ENCODE assay signal across 9 mouse cellular contexts in the genomic region with DNA sequence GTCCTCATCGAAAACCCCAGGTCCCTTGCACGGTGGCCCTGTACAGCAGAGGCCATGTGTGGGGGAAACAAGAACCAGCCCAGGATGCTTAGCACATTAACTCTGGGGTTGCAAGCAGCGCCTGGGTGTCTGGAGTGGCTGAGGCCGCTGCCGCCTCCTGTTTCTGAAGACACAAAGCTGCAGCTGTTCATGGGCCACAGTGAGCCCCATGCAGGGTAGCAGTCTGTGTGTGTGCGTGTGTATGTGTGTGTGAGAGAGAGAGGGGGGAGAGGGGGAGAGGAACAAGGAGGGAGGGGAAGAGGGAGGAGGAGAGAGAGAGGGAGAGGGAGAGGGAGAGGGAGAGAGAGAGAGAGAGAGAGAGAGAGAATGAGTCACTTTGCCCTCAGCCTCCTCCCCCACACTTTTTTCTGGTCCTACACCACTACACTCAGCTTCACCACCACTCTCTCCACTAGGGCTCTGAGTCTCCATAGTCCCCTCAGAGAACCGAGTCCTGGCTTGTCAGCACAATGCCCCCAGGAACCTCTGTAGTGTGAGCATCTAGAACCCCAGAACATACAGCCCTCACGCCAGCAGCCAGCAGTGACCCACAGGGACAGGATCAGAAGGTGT. TPM values are rescaled to one million over a fixed set of nuclear protein-coding genes. Genes with fewer than 3 reads are reported as not detected.
DNase-seq lines count a peak whose midpoint lies in the region; ATAC-seq and TF ChIP-seq lines count a peak whose summit lies in the region.
"Had no signal": no experiment of that assay in that cellular context is flagged by ENCODE, and none has a peak within 500 bp of the region (broad histone marks: within the 10 kb centered on the region; RNA-seq: fewer than 3 reads in every experiment).

No protein-coding gene starts in this region.

- TF ChIP-seq POLR2A in embryonic fibroblast, embryonic 13.5 days (IDR thresholded peaks at IDR 0.05; ENCODE audit: low read depth, low read length): no peak

- no peak for TF ChIP-seq CTCF in embryonic fibroblast, embryonic 13.5 days (IDR thresholded peaks at IDR 0.05; ENCODE audit: borderline replicate concordance, insufficient read depth, low read length)

- H3K4me3 ChIP-seq in heart, embryonic 16.5 days (ENCODE audit: low read length): no peak overlapping the region
- H3K4me3 ChIP-seq in neural tube, embryonic 11.5 days (ENCODE audit: low read depth, low read length): no peak overlapping the region
- H3K4me3 ChIP-seq in neural tube, embryonic 15.5 days (replicated peaks): no peak overlapping the region
- no peak overlapping the region for H3K4me3 ChIP-seq in embryonic fibroblast, embryonic 13.5 days (ENCODE audit: insufficient read depth, low read length)
- H3K4me3 ChIP-seq in stomach, embryonic 14.5 days (ENCODE audit: low read depth, low read length): no peak overlapping the region
- H3K4me3 ChIP-seq: erythroblast, embryonic 14.5 days had no signal

- no peak for ATAC-seq in heart, embryonic 16.5 days (replicated peaks; ENCODE audit: extremely low read depth, insufficient read depth, low FRiP score)
- ATAC-seq in neural tube, embryonic 11.5 days (ENCODE audit: insufficient read depth, low FRiP score, low TSS enrichment): no peak; the same call in 1 of the 2 replicates
- no peak for ATAC-seq in neural tube, embryonic 15.5 days (ENCODE audit: low FRiP score)
- peak; percentile 19; the same call in 1 of the 2 replicates for ATAC-seq in stomach, embryonic 14.5 days (ENCODE audit: insufficient number of reproducible peaks, insufficient read depth, low FRiP score, low read depth)

- no peaks in the 10 kb centered on the region for H3K9me3 ChIP-seq in heart, embryonic 16.5 days (replicated peaks; ENCODE audit: control insufficient read depth, low read length)
- H3K9me3 ChIP-seq in neural tube, embryonic 11.5 days (ENCODE audit: control insufficient read depth, low read length): no peaks in the 10 kb centered on the region
- H3K9me3 ChIP-seq in neural tube, embryonic 15.5 days (replicated peaks): no peaks in the 10 kb centered on the region
- H3K9me3 ChIP-seq in stomach, embryonic 14.5 days (ENCODE audit: control insufficient read depth, low read depth, low read length): no peaks in the 10 kb centered on the region

- 24% methylated on average over 8 of the region's 8 CpGs for WGBS in heart, embryonic 16.5 days
- 58% methylated on average over 8 of the region's 8 CpGs for WGBS in neural tube, embryonic 11.5 days
- 52% methylated on average over 8 of the region's 8 CpGs for WGBS in neural tube, embryonic 15.5 days
- 31% methylated on average over 8 of the region's 8 CpGs for WGBS in stomach, embryonic 14.5 days

- intact Hi-C loops in heart, postnatal 25 days (cut with DNase I): no loop called here

- no peaks in the 10 kb centered on the region for H3K27me3 ChIP-seq in heart, embryonic 16.5 days (ENCODE audit: control insufficient read depth, insufficient read depth, low read length)
- H3K27me3 ChIP-seq in neural tube, embryonic 11.5 days (ENCODE audit: control insufficient read depth, insufficient read depth, low read length): no peaks in the 10 kb centered on the region
- no peaks in the 10 kb centered on the region for H3K27me3 ChIP-seq in neural tube, embryonic 15.5 days (replicated peaks)
- H3K27me3 ChIP-seq in stomach, embryonic 14.5 days (ENCODE audit: control insufficient read depth, insufficient read depth, low read length): no peaks in the 10 kb centered on the region

- no peak overlapping the region for H3K4me2 ChIP-seq in heart, embryonic 16.5 days (ENCODE audit: low read depth, low read length)
- no peak overlapping the region for H3K4me2 ChIP-seq in neural tube, embryonic 11.5 days (ENCODE audit: low read depth)
- no peak overlapping the region for H3K4me2 ChIP-seq in neural tube, embryonic 15.5 days
- no peak overlapping the region for H3K4me2 ChIP-seq in stomach, embryonic 14.5 days (replicated peaks; ENCODE audit: low read depth, low read length)

- no peaks in the 10 kb centered on the region for H3K36me3 ChIP-seq in heart, embryonic 16.5 days (ENCODE audit: control insufficient read depth, insufficient read depth)
- H3K36me3 ChIP-seq in neural tube, embryonic 11.5 days (ENCODE audit: control insufficient read depth, insufficient read depth, low read length): no peaks in the 10 kb centered on the region
- H3K36me3 ChIP-seq in neural tube, embryonic 15.5 days: no peaks in the 10 kb centered on the region
- no peaks in the 10 kb centered on the region for H3K36me3 ChIP-seq in stomach, embryonic 14.5 days (ENCODE audit: control insufficient read depth, insufficient read depth, low read length)

- H3K4me1 ChIP-seq in heart, embryonic 16.5 days (ENCODE audit: control insufficient read depth, insufficient read depth, low read length): peaks cover 25% of the 10 kb centered on the region
- H3K4me1 ChIP-seq in neural tube, embryonic 11.5 days (ENCODE audit: control insufficient read depth, insufficient read depth, low read length): peaks cover 5% of the 10 kb centered on the region; the same call in 1 of the 2 replicates
- H3K4me1 ChIP-seq in neural tube, embryonic 15.5 days: peaks cover 14% of the 10 kb centered on the region
- H3K4me1 ChIP-seq in embryonic fibroblast, embryonic 13.5 days (ENCODE audit: control insufficient read depth, insufficient read depth, low read length): peaks cover 10% of the 10 kb centered on the region
- H3K4me1 ChIP-seq in stomach, embryonic 14.5 days (ENCODE audit: control insufficient read depth, insufficient read depth, low read length): peaks cover 5% of the 10 kb centered on the region

- 0 out of 2 replicates have a peak overlapping the region, but pooled peaks have one; percentile 9 for H3K9ac ChIP-seq in heart, embryonic 16.5 days (ENCODE audit: low read length)
- no peak overlapping the region for H3K9ac ChIP-seq in neural tube, embryonic 11.5 days (ENCODE audit: low read length)
- no peak overlapping the region for H3K9ac ChIP-seq in neural tube, embryonic 15.5 days (replicated peaks)
- no peak overlapping the region for H3K9ac ChIP-seq in stomach, embryonic 14.5 days (replicated peaks; ENCODE audit: low read depth, low read length)

- peak overlapping the region; percentile 45; the same call in 1 of the 2 replicates for H3K27ac ChIP-seq in heart, embryonic 16.5 days (ENCODE audit: low read length)
- H3K27ac ChIP-seq in neural tube, embryonic 11.5 days (ENCODE audit: low read depth, low read length): no peak overlapping the region
- no peak overlapping the region for H3K27ac ChIP-seq in neural tube, embryonic 15.5 days (replicated peaks)
- 0 out of 2 replicates have a peak overlapping the region, but pooled peaks have one; percentile 15 for H3K27ac ChIP-seq in embryonic fibroblast, embryonic 13.5 days (ENCODE audit: insufficient read depth, low read length)
- 0 out of 2 replicates have a peak overlapping the region, but pooled peaks have one; percentile 15 for H3K27ac ChIP-seq in stomach, embryonic 14.5 days (ENCODE audit: low read length)

- no peak for DNase-seq in heart, postnatal 25 days (ENCODE audit: low spot score)
- DNase-seq in neural tube, embryonic 11.5 days (ENCODE audit: low spot score): peak; percentile 25
- DNase-seq in gastrocnemius, postnatal 4 days (ENCODE audit: low spot score in 2 of 2): no peak
- no peak for DNase-seq in spleen, postnatal 4 days (ENCODE audit: low spot score in 2 of 2)

RNA-seq across cellular contexts. Expression of a gene that starts 18.4 kb away (rescaled TPM):
- polyA plus RNA-seq in heart, embryonic 16.5 days (2015; fragmentation: Nextera tagmentation; extraction: Ambion mirVana): 69.8 and 70.4 TPM in 2 replicates
- 10 to 100 TPM; 86.8 to 98.2 TPM for total RNA-seq in heart, postnatal 25 days (2021)
- polyA plus RNA-seq in neural tube, embryonic 11.5 days (2014; fragmentation: Nextera tagmentation; extraction: Ambion mirVana): 38.7 and 42.3 TPM in 2 replicates
- 66.8 and 78.7 TPM in 2 replicates for polyA plus RNA-seq in neural tube, embryonic 15.5 days (2015; fragmentation: Nextera tagmentation; extraction: Ambion mirVana)
- 9.6 and 11.6 TPM in 2 replicates for polyA plus RNA-seq in embryonic fibroblast, embryonic 13.5 days (2011; ENCODE audit: insufficient read length, low read depth, missing spikeins)
- polyA plus RNA-seq in stomach, embryonic 14.5 days (2014; fragmentation: Nextera tagmentation; extraction: Ambion mirVana): 35.9 and 38.4 TPM in 2 replicates
- 10 to 100 TPM; 18.5 to 21.0 TPM for total RNA-seq in gastrocnemius, postnatal 4 days (2021)

RNA-seq across cellular contexts. Expression of a gene that starts 24.1 kb away (rescaled TPM):
- polyA plus RNA-seq in heart, embryonic 16.5 days (2015; fragmentation: Nextera tagmentation; extraction: Ambion mirVana): 57.1 and 61.9 TPM in 2 replicates
- total RNA-seq in heart, postnatal 25 days (2021): 10 to 100 TPM; 24.7 to 27.3 TPM
- polyA plus RNA-seq in neural tube, embryonic 11.5 days (2014; fragmentation: Nextera tagmentation; extraction: Ambion mirVana): 83.2 and 96.4 TPM in 2 replicates
- 63.8 and 71.3 TPM in 2 replicates for polyA plus RNA-seq in neural tube, embryonic 15.5 days (2015; fragmentation: Nextera tagmentation; extraction: Ambion mirVana)
- polyA plus RNA-seq in embryonic fibroblast, embryonic 13.5 days (2011; ENCODE audit: insufficient read length, low read depth, missing spikeins): 29.6 and 34.6 TPM in 2 replicates
- polyA plus RNA-seq in stomach, embryonic 14.5 days (2014; fragmentation: Nextera tagmentation; extraction: Ambion mirVana): 59.6 and 72.9 TPM in 2 replicates
- 10 to 100 TPM; 20.8 to 22.0 TPM for total RNA-seq in gastrocnemius, postnatal 4 days (2021)

RNA-seq across cellular contexts. Expression of a gene that starts 24.5 kb away (rescaled TPM):
- polyA plus RNA-seq in heart, embryonic 16.5 days (2015; fragmentation: Nextera tagmentation; extraction: Ambion mirVana): 10.1 and 11.1 TPM in 2 replicates
- total RNA-seq in heart, postnatal 25 days (2021): 10 to 100 TPM; 10.7 TPM
- 10.2 and 13.3 TPM in 2 replicates for polyA plus RNA-seq in neural tube, embryonic 11.5 days (2014; fragmentation: Nextera tagmentation; extraction: Ambion mirVana)
- polyA plus RNA-seq in neural tube, embryonic 15.5 days (2015; fragmentation: Nextera tagmentation; extraction: Ambion mirVana): 8.3 and 9.4 TPM in 2 replicates
- polyA plus RNA-seq in embryonic fibroblast, embryonic 13.5 days (2011; ENCODE audit: insufficient read length, low read depth, missing spikeins): 9.1 and 13.0 TPM in 2 replicates
- 10.5 and 12.7 TPM in 2 replicates for polyA plus RNA-seq in stomach, embryonic 14.5 days (2014; fragmentation: Nextera tagmentation; extraction: Ambion mirVana)
- 1 to 10 TPM; 6.9 to 9.0 TPM for total RNA-seq in gastrocnemius, postnatal 4 days (2021)

Comparison
In these comparisons a context has a peak if more than half of its experiments do, and no peak if none do; other contexts are left out.
1. H3K27ac ChIP-seq: peak in heart, embryonic 16.5 days (single experiment), embryonic fibroblast, embryonic 13.5 days (single experiment) and stomach, embryonic 14.5 days (single experiment); none in neural tube, embryonic 11.5 days (single experiment) and neural tube, embryonic 15.5 days (single experiment).